Mouse (Mus musculus): ENCODE measurements around the gene Lypd6. TPM values are rescaled to one million over a fixed set of nuclear protein-coding genes. Genes with fewer than 3 reads are reported as not detected.

Gene Lypd6
- polyA plus RNA-seq, 1 experiment = 3.1 TPM

DNA sequence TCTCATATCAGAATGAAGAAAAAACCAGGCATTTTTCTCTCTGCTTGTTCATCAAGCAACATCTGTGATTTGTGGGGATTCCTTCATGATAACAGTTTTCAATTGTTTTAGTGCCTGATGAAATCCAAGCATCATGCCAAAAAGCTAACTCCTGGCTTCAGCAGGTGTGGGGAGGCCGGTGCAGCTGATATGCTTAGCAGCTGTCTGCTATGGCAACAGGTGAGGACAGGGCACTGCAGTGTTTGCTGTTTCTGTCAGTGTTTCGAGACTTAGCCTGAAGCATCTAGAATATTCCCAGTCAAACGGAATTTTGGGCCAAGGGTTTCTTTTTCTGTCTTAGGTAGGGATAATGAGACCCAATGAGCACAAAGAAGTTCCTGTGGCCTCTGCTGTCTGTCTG lies 39.4 kb downstream of the Lypd6 start:
- Histone ChIP-seq H3K4me1 (ENCODE audit: control insufficient read depth, insufficient read depth, low read length) (no peaks in the 10 kb centered on the region), H3K4me3 (replicated peaks; ENCODE audit: extremely low read depth, low read depth, low read length) (no peak overlapping the region)
- DNase-seq = no peak
- WGBS = 75% methylated on average over 3 of the region's 3 CpGs
- TF ChIP-seq CTCF (IDR thresholded peaks at IDR 0.05; ENCODE audit: insufficient read depth, low read length) (no peak), POLR2A (IDR thresholded peaks at IDR 0.05; ENCODE audit: borderline replicate concordance, extremely low read depth, low read depth, low read length) (no peak)

DNA sequence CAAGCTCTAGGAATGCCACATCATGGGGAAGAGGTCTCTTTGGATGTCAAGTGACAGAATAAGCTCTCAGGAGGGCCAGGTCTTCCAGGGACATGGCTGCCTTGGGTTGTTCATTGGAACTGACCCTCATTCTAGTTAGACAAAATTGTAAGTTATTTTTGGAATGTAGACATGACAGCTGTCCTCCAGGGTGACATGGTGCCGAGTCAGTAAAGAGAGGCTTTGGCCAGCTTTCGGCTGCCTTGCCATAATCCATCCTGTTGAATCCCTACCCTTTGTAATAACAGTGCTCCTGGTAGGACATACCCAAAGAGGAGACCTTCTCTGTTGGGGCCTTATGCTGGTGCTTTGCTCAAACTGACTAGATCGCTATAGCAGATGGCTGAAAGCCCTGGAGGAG lies 39.8 kb downstream of the Lypd6 start:
- Histone ChIP-seq H3K4me1 (ENCODE audit: control insufficient read depth, insufficient read depth, low read length) (no peaks in the 10 kb centered on the region), H3K4me3 (replicated peaks; ENCODE audit: extremely low read depth, low read depth, low read length) (no peak overlapping the region)
- no peak for DNase-seq
- TF ChIP-seq CTCF (IDR thresholded peaks at IDR 0.05; ENCODE audit: insufficient read depth, low read length) (no peak), POLR2A (IDR thresholded peaks at IDR 0.05; ENCODE audit: borderline replicate concordance, extremely low read depth, low read depth, low read length) (no peak)
- 87% methylated on average over 3 of the region's 3 CpGs for WGBS

DNA sequence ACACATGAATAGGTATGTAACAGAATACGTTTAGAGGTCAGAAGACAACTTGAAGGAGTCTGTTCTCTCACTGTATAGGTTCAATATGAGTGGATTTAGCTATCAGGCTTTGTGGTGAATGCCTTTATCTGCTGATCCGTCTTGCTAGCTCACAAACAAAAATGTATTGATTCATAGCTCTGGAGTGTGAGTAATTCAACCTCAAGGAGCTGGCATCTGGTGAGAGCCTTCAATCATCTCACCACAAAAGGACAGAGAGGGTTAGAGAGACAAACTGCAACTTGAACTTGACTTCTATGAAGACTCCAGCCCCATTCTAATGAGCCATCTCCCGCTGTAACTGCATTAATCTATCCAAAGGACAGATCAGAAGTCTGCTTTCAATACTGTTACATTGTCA lies 40.6 kb downstream of the Lypd6 start:
- WGBS = 86% methylated on average over 3 of the region's 3 CpGs
- no peak for DNase-seq
- Histone ChIP-seq H3K4me1 (ENCODE audit: control insufficient read depth, insufficient read depth, low read length) (no peaks in the 10 kb centered on the region), H3K4me3 (replicated peaks; ENCODE audit: extremely low read depth, low read depth, low read length) (no peak overlapping the region)
- TF ChIP-seq POLR2A (IDR thresholded peaks at IDR 0.05; ENCODE audit: borderline replicate concordance, extremely low read depth, low read depth, low read length) (no peak), CTCF (IDR thresholded peaks at IDR 0.05; ENCODE audit: insufficient read depth, low read length) (no peak)

DNA sequence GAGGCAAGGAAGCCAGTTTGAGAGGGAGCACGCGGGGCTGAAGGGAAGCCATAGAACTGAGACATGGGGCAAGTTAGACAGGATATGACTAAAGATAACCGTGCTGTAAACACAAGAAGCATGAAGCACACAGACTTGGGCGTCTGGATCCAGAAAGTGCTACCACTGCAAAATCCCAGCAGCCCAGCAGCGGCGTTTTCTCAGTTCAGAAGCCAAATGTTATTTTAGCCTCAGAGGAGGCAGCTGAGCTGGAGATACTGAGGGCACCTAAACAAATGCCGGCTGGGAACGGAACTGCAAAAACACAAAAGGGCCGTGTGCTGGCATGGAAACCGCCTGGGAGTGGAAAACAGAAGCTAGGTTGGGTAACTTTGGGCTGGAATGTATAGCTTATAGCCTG lies 43.9 kb downstream of the Lypd6 start:
- DNase-seq = no peak
- H3K4me3 ChIP-seq (replicated peaks; ENCODE audit: extremely low read depth, low read depth, low read length) = no peak overlapping the region
- H3K4me1 ChIP-seq (ENCODE audit: control insufficient read depth, insufficient read depth, low read length) = no peaks in the 10 kb centered on the region
- 21% methylated on average over 10 of the region's 10 CpGs for WGBS
- TF ChIP-seq CTCF (IDR thresholded peaks at IDR 0.05; ENCODE audit: insufficient read depth, low read length) = no peak
- TF ChIP-seq POLR2A (IDR thresholded peaks at IDR 0.05; ENCODE audit: borderline replicate concordance, extremely low read depth, low read depth, low read length) = no peak

DNA sequence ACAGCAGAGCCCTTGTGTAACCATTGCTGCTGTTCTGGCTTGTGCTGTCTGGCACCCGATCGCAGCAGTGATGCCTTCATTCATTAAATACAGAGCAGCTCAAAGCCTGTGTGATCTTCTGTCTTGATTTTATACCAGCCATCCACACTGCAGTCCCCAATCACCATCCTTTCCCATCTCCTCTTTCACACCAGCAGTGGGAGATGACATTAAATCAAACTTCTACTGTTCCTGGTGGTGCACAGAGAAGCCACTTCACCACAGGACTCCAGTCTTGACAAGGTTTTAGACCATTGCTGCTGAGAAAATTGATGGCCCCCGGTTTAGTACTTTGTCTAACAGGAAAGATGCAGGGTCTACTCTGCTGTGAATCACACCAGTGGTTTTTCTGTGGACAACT lies 44.9 kb downstream of the Lypd6 start:
- Histone ChIP-seq H3K4me1 (ENCODE audit: control insufficient read depth, insufficient read depth, low read length) (no peaks in the 10 kb centered on the region), H3K4me3 (replicated peaks; ENCODE audit: extremely low read depth, low read depth, low read length) (no peak overlapping the region)
- 88% methylated on average over 3 of the region's 3 CpGs for WGBS
- TF ChIP-seq POLR2A (IDR thresholded peaks at IDR 0.05; ENCODE audit: borderline replicate concordance, extremely low read depth, low read depth, low read length) (no peak), CTCF (IDR thresholded peaks at IDR 0.05; ENCODE audit: insufficient read depth, low read length) (no peak)
- DNase-seq = no peak

DNA sequence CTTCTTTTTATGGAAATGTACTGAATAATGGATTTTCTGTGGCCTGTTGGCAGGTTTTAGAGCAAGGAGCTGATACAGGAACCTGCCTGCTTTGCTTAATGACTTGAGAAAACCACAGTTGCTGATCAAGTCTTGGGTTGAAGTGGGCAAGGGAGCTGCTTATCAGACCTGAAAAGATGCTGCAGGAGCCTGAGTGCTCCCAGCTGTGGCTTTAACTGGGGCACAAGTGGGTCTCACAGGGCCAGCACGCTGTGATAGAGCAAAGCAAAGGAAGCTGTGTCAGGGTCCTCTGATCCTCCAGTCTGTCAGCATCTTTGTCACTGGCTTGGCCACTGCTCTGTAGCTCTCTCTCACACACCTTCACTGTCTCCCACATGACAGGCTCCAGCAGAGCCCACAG lies 45.4 kb downstream of the Lypd6 start:
- no peak for DNase-seq
- no peaks in the 10 kb centered on the region for H3K4me1 ChIP-seq (ENCODE audit: control insufficient read depth, insufficient read depth, low read length)
- H3K4me3 ChIP-seq (replicated peaks; ENCODE audit: extremely low read depth, low read depth, low read length) = no peak overlapping the region
- WGBS = 63% methylated on average over 1 of the region's 1 CpGs
- TF ChIP-seq POLR2A (IDR thresholded peaks at IDR 0.05; ENCODE audit: borderline replicate concordance, extremely low read depth, low read depth, low read length) (no peak), CTCF (IDR thresholded peaks at IDR 0.05; ENCODE audit: insufficient read depth, low read length) (no peak)

DNA sequence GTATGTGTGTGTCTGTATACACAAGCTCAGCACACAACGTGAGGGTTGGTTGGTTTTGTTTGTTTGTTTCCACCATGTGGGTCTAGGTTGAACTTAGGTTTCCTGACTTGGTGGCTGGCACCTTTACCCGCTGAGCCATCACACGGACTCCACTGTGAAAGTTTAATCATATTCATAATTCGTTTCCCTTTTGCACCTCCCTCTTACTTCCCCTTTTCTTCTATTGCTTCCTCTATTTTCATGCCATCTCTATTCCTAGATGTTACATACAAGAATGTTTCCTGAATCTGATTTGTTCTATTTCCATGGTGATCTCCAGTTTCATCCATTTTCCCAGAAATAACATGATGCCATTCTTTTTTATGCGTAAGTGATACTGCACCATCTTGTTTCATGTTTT lies 46.2 kb downstream of the Lypd6 start:
- Histone ChIP-seq H3K4me1 (ENCODE audit: control insufficient read depth, insufficient read depth, low read length) (no peaks in the 10 kb centered on the region), H3K4me3 (replicated peaks; ENCODE audit: extremely low read depth, low read depth, low read length) (no peak overlapping the region)
- no peak for DNase-seq
- WGBS = 65% methylated on average over 5 of the region's 5 CpGs
- TF ChIP-seq CTCF (IDR thresholded peaks at IDR 0.05; ENCODE audit: insufficient read depth, low read length) (no peak), POLR2A (IDR thresholded peaks at IDR 0.05; ENCODE audit: borderline replicate concordance, extremely low read depth, low read depth, low read length) (no peak)

DNA sequence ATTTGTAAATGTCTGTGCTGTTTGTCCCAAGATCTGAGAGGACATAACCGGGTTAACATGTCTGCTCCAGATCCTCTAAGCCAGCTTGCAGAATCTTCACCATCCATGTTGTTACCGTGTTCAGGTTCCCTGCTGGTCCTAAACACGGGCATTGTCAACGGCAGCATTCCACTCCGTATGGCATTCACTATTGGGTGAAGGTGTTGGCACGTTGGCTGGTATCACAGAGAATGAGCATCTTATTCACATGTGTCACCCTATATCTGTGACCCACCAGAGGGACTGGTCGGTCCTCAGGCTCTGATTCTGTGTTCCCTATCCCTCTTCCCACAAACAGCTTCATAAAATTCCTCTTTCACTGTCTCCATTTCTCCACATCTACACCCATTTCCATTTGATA lies 52.9 kb downstream of the Lypd6 start:
- H3K4me1 ChIP-seq (ENCODE audit: control insufficient read depth, insufficient read depth, low read length) = no peaks in the 10 kb centered on the region
- H3K4me3 ChIP-seq (replicated peaks; ENCODE audit: extremely low read depth, low read depth, low read length) = no peak overlapping the region
- TF ChIP-seq POLR2A (IDR thresholded peaks at IDR 0.05; ENCODE audit: borderline replicate concordance, extremely low read depth, low read depth, low read length) = no peak
- TF ChIP-seq CTCF (IDR thresholded peaks at IDR 0.05; ENCODE audit: insufficient read depth, low read length) = no peak
- WGBS = 88% methylated on average over 7 of the region's 7 CpGs
- no peak for DNase-seq

DNA sequence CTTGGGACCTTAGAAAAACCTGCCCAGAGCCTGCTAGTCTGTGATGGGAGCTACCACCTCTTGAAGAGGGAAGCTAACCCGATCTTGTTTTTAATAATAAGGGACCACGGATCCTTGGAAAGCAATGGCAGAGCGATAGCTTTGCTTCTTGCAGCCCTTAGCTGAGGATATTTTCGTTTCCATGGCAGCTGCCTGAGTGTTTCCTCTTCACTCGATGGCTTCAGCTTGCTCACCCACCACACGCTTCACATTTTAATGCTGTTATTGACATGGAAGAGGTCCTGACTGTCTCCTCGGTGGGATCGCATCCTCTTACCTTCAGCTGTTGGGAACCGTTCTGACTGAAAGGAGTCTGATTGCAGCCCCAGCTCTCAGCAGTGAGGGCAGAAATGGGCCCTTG lies 54.6 kb downstream of the Lypd6 start:
- TF ChIP-seq POLR2A (IDR thresholded peaks at IDR 0.05; ENCODE audit: borderline replicate concordance, extremely low read depth, low read depth, low read length) (no peak), CTCF (IDR thresholded peaks at IDR 0.05; ENCODE audit: insufficient read depth, low read length) (no peak)
- Histone ChIP-seq H3K4me3 (replicated peaks; ENCODE audit: extremely low read depth, low read depth, low read length) (no peak overlapping the region), H3K4me1 (ENCODE audit: control insufficient read depth, insufficient read depth, low read length) (no peaks in the 10 kb centered on the region)
- no peak for DNase-seq
- 71% methylated on average over 9 of the region's 9 CpGs for WGBS

DNA sequence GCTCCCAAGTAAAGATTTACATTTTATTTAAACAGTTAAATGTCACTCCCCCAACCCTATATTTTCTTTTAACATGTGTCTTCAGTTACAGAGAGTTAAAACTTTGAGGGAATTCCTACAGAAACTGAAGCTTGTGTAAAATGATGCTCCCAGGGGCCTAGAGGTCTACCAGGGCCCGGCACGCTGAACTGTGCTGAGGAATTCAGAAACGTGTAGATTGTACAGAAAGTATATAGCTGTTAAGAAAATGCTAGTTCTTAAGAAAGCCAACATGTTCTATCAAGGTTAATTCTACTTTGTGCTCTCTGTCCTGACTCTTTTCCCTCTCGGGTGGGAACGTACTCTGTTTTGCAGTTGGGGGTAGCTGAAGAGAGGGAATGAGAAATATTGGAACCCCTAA lies 57.1 kb downstream of the Lypd6 start:
- Histone ChIP-seq H3K4me3 (replicated peaks; ENCODE audit: extremely low read depth, low read depth, low read length) (no peak overlapping the region), H3K4me1 (ENCODE audit: control insufficient read depth, insufficient read depth, low read length) (no peaks in the 10 kb centered on the region)
- no peak for DNase-seq
- WGBS = 84% methylated on average over 5 of the region's 5 CpGs
- TF ChIP-seq CTCF (IDR thresholded peaks at IDR 0.05; ENCODE audit: insufficient read depth, low read length) = no peak
- TF ChIP-seq POLR2A (IDR thresholded peaks at IDR 0.05; ENCODE audit: borderline replicate concordance, extremely low read depth, low read depth, low read length) = no peak

Measured in lung, adult 2 months (tissue).